Mouse (Mus musculus) bone marrow macrophage, adult 2 months (primary cell): ENCODE data around the gene Hspa14.

Experiments
- CTCF ChIP-seq: IDR thresholded peaks from 2 replicates; pipeline ENCODE4 v1.5.1; 2012; ENCODE audit warnings: low read depth, mild to moderate bottlenecking, low read length, moderate library complexity
- POLR2A ChIP-seq: IDR thresholded peaks from 2 replicates; pipeline ENCODE4 v1.6.1; 2012; ENCODE audit warnings: mild to moderate bottlenecking, low read depth, low read length, borderline replicate concordance

- no peak for TF ChIP-seq CTCF
- no peak for TF ChIP-seq POLR2A
Observed at GRCm38 (mm10) chr2:3500886-3501285, 11.7 kb downstream of the Hspa14 start.
